Mouse (Mus musculus) frontal cortex, postnatal 25 days (tissue): Measurements from ENCODE around the gene Lyrm4.

Experiments
- DNase-seq, 2 experiments: peaks; one replicate each; pipeline ENCODE4 v3.0.0; 2022; ENCODE audit warnings: low spot score in 2 of 2

Lyrm4 gene

GRCm38 (mm10) chr13:36105591-36105990 is 11.7 kb downstream of the Lyrm4 start:
- no peak for DNase-seq

GRCm38 (mm10) chr13:36096684-36097383 is 20.5 kb downstream of the Lyrm4 start:
- DNase-seq: no peak

GRCm38 (mm10) chr13:36088168-36088567 is 29.2 kb downstream of the Lyrm4 start:
- no peak for DNase-seq

GRCm38 (mm10) chr13:36087427-36087826 is 29.9 kb downstream of the Lyrm4 start:
- DNase-seq: no peak

GRCm38 (mm10) chr13:36086608-36087391 is 30.5 kb downstream of the Lyrm4 start:
- no peak for DNase-seq

GRCm38 (mm10) chr13:36085971-36086370 is 31.4 kb downstream of the Lyrm4 start:
- no peak for DNase-seq

- no peak for DNase-seq
These were observed 32.6 kb downstream of the Lyrm4 start for GRCm38 (mm10) chr13:36084701-36085100.

GRCm38 (mm10) chr13:36081591-36081990 is 35.7 kb downstream of the Lyrm4 start:
- no peak for DNase-seq

- no peak for DNase-seq
These were observed 42.8 kb downstream of the Lyrm4 start for GRCm38 (mm10) chr13:36074484-36074883.

- DNase-seq: no peak
These were observed 50.6 kb downstream of the Lyrm4 start for GRCm38 (mm10) chr13:36066676-36067075.

GRCm38 (mm10) chr13:36057489-36057888 is 59.8 kb downstream of the Lyrm4 start:
- DNase-seq: no peak

- DNase-seq: no peak
These were observed 60.4 kb downstream of the Lyrm4 start for GRCm38 (mm10) chr13:36056925-36057324.

- no peak for DNase-seq
These were observed 60.8 kb downstream of the Lyrm4 start for GRCm38 (mm10) chr13:36056509-36056908.

- DNase-seq: no peak
These were observed 81.8 kb downstream of the Lyrm4 start for GRCm38 (mm10) chr13:36035528-36035927.

GRCm38 (mm10) chr13:36031959-36032358 is 85.4 kb downstream of the Lyrm4 start:
- no peak for DNase-seq

GRCm38 (mm10) chr13:36019309-36020274 is 97.7 kb downstream of the Lyrm4 start:
- peak in 1 of 2 experiments; percentile 58 for DNase-seq

- no peak for DNase-seq
These were observed 99.3 kb downstream of the Lyrm4 start for GRCm38 (mm10) chr13:36018017-36018416.

GRCm38 (mm10) chr13:36015636-36016035 is 101.7 kb downstream of the Lyrm4 start:
- no peak for DNase-seq

- no peak for DNase-seq
These were observed 107.3 kb downstream of the Lyrm4 start for GRCm38 (mm10) chr13:36009981-36010380.

- DNase-seq: no peak
These were observed 116.5 kb downstream of the Lyrm4 start for GRCm38 (mm10) chr13:36000798-36001197.

GRCm38 (mm10) chr13:35997606-35998005 is 119.7 kb downstream of the Lyrm4 start:
- DNase-seq: no peak
